Mouse (Mus musculus): ENCODE measurements around the gene Lrrc41.

GRCm38 (mm10) chr4:116122762-116123161 lies 47.7 kb downstream of the Lrrc41 start:
- TF ChIP-seq CTCF (IDR thresholded peaks at IDR 0.05; ENCODE audit: insufficient read depth, low read depth, low read length) (no peak), POLR2A (IDR thresholded peaks at IDR 0.05; ENCODE audit: insufficient read depth, low read depth, low read length) (no peak)
